Mouse (Mus musculus) liver, embryonic 12.5 days (tissue): ENCODE measurements around the gene Zfp579. TPM values are rescaled to one million over a fixed set of nuclear protein-coding genes. Genes with fewer than 3 reads are reported as not detected.
"Not testable (repeated sequence)": the region's sequence is repeated elsewhere in the genome, so short reads cannot be mapped to it uniquely, and the experiment has no call there.

Experiments used
- ATAC-seq: fragments of 200-750 bp; cut with Nextera tagmentation; 2 replicates; pipeline ENCODE4 v1.8.0; 2017; ENCODE audit warnings: moderate number of reproducible peaks, mild to moderate bottlenecking, moderate library complexity
- H3K27ac ChIP-seq: fragments of 300-500 bp; sonication (generic); 2 replicates; pipeline ENCODE4 v1.5.1; 2016; ENCODE audit warnings: mild to moderate bottlenecking
- H3K27me3 ChIP-seq: fragments of 300-500 bp; sonication (generic); replicated peaks from 2 replicates; pipeline ENCODE4 v1.6.1; 2016; ENCODE audit warnings: mild to moderate bottlenecking, moderate library complexity
- H3K36me3 ChIP-seq: fragments of 300-500 bp; sonication (generic); 2 replicates; pipeline ENCODE4 v1.6.1; 2016; ENCODE audit warnings: mild to moderate bottlenecking, moderate library complexity
- H3K4me1 ChIP-seq: fragments of 300-500 bp; sonication (generic); 2 replicates; pipeline ENCODE4 v1.6.1; 2016
- H3K4me2 ChIP-seq: fragments of 300-500 bp; sonication (generic); 2 replicates; pipeline ENCODE4 v1.6.1; 2016; ENCODE audit warnings: mild to moderate bottlenecking, moderate library complexity
- H3K4me3 ChIP-seq: fragments of 300-500 bp; sonication (generic); 2 replicates; pipeline ENCODE4 v1.5.1; 2016; ENCODE audit warnings: mild to moderate bottlenecking, moderate library complexity
- H3K9ac ChIP-seq: fragments of 300-500 bp; sonication (generic); 2 replicates; pipeline ENCODE4 v1.6.1; 2016; ENCODE audit warnings: mild to moderate bottlenecking, moderate library complexity
- H3K9me3 ChIP-seq: fragments of 300-500 bp; sonication (generic); replicated peaks from 2 replicates; pipeline ENCODE4 v1.6.1; 2016; ENCODE audit warnings: mild to moderate bottlenecking, moderate library complexity
- WGBS: fragments of 180-500 bp; shearing (Covaris S2); methylation state at CpG from one replicate; pipeline ENCODE4 v1.1.7; 2016; ENCODE audit not compliant: insufficient replicate concordance; 5-methylcytosine and 5-hydroxymethylcytosine counted together
- polyA plus RNA-seq: library from polyadenylated mRNA; unstranded; fragments of >200 nt; fragmentation: Nextera tagmentation; extraction: Ambion mirVana; gene quantifications from 2 replicates; pipeline ENCODE4 v1.2.1, GENCODE M21; 2016

Zfp579 gene
- polyA plus RNA-seq, 1 experiment from 2014 or later = 6.9 TPM

DNA sequence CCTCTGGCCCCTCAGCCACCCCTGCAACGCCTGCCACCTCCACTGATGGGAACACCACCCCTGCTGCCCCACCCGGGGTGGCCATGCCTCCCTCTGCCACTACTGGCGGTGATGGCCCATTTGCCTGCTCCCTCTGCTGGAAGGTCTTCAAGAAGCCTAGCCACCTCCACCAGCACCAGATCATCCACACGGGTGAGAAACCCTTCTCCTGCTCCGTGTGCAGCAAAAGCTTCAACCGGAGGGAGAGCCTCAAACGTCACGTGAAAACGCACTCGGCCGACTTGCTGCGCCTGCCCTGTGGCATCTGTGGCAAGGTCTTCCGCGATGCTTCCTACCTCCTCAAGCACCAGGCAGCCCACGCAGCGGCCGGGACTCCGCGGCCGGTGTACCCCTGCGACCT is 34.0 kb upstream of the Zfp579 start:
- 0 out of 2 replicates have a peak overlapping the region, but pooled peaks have one; percentile 5 for H3K4me3 ChIP-seq
- 85% methylated on average over 21 of the region's 21 CpGs for WGBS

DNA sequence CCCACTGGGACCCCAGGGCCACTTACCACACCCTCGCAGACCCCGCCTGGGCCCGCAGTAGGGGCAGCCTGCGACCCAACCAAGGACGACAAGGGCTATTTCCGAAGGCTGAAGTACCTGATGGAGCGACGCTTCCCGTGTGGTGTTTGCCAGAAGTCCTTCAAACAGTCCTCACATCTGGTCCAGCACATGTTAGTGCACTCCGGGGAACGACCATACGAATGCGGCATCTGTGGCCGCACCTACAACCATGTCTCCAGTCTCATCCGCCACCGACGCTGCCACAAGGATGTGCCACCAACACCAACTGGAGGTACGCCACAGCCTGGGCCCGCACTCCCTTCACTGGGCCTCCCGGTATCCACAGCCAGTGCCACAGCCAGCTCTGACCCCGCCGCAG is 33.6 kb upstream of the Zfp579 start:
- ATAC-seq = no peak
- no peak overlapping the region for H3K9ac ChIP-seq
- WGBS = 93% methylated on average over 22 of the region's 22 CpGs
- H3K27ac ChIP-seq = no peak overlapping the region
- peaks cover 93% of the 10 kb centered on the region for H3K36me3 ChIP-seq
- no peak overlapping the region for H3K4me3 ChIP-seq
- no peaks in the 10 kb centered on the region for H3K4me1 ChIP-seq
- peaks cover 38% of the 10 kb centered on the region for H3K9me3 ChIP-seq
- H3K4me2 ChIP-seq = no peak overlapping the region
- H3K27me3 ChIP-seq = no peaks in the 10 kb centered on the region

More for the DNA sequence above, 34.0 kb upstream of the Zfp579 start:
- H3K4me1 ChIP-seq = no peaks in the 10 kb centered on the region
- ATAC-seq = no peak
- H3K9ac ChIP-seq = no peak overlapping the region
- H3K36me3 ChIP-seq = peaks cover 93% of the 10 kb centered on the region
- H3K9me3 ChIP-seq = peaks cover 38% of the 10 kb centered on the region
- H3K27ac ChIP-seq = no peak overlapping the region
- no peaks in the 10 kb centered on the region for H3K27me3 ChIP-seq
- no peak overlapping the region for H3K4me2 ChIP-seq

DNA sequence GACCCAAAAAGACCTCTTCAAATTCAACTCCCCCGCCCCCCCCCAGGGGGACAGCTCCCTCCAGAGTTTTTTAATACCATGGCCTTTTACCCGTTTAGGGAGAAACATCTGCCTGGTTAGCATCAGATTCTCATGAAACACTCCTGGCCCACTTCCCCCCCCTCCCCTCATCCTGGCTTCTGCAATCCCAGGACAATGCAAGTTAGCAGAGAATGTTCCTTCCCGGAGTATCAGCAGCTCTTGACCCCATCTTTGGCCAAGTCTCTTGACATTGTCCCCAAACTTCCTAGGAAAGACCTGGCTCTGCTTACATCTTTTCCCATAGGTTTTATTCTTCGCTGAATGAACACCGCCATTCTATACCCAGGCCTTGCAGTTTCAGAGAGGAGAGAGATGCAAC is 25.2 kb upstream of the Zfp579 start:
- peaks cover 69% of the 10 kb centered on the region for H3K36me3 ChIP-seq
- H3K27ac ChIP-seq = peak overlapping the region; percentile 97
- H3K4me3 ChIP-seq = peak overlapping the region; percentile 88
- peak overlapping the region; percentile 76 for H3K4me2 ChIP-seq
- 0 out of 2 replicates have a peak, but pooled peaks cover 5% of the 10 kb centered on the region for H3K9me3 ChIP-seq
- H3K9ac ChIP-seq = peak overlapping the region; percentile 95
- H3K4me1 ChIP-seq = peaks cover 39% of the 10 kb centered on the region
- no peaks in the 10 kb centered on the region for H3K27me3 ChIP-seq
- 42% methylated on average over 5 of the region's 5 CpGs for whole genome bisulfite sequencing
- ATAC-seq = no peak

DNA sequence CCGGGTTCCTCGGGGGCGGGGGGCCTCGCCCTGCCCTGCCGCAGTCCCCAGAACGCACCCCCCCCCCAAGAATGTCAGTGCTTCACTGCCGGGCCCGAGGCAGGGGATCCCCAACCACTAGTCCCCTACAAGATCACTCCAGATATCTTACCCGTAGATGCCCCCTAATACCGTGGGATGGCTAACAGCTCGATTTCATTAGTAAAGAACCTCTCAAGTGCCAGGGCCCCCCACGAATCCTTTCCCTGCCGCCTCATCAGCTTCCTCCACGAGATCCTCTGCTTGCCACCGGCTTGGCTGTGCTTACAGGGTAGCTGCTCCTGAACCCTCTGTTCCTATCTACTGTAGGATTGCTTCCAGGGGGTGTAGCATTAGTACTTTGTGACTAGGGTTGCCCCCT is 24.7 kb upstream of the Zfp579 start:
- peak; percentile 1; the same call in 1 of the 2 replicates for ATAC-seq
- H3K9me3 ChIP-seq = 0 out of 2 replicates have a peak, but pooled peaks cover 5% of the 10 kb centered on the region
- peak overlapping the region; percentile 95 for H3K9ac ChIP-seq
- peaks cover 64% of the 10 kb centered on the region for H3K36me3 ChIP-seq
- H3K4me3 ChIP-seq = peak overlapping the region; percentile 88
- 0% methylated on average over 10 of the region's 15 CpGs for WGBS
- H3K27me3 ChIP-seq = no peaks in the 10 kb centered on the region
- peak overlapping the region; percentile 97 for H3K27ac ChIP-seq
- H3K4me1 ChIP-seq = peaks cover 44% of the 10 kb centered on the region
- H3K4me2 ChIP-seq = peak overlapping the region; percentile 76

- H3K27ac ChIP-seq = peak within 1 kb of the TSS; percentile 97
- H3K27me3 ChIP-seq = no peaks in the 10 kb centered on the region
- H3K4me1 ChIP-seq = peaks cover 44% of the 10 kb centered on the region
- peak; percentile 87 for ATAC-seq
- peak within 1 kb of the TSS; percentile 95 for H3K9ac ChIP-seq
- H3K4me2 ChIP-seq = peak within 1 kb of the TSS; percentile 76
- peak within 1 kb of the TSS; percentile 88 for H3K4me3 ChIP-seq
- H3K36me3 ChIP-seq = peaks cover 59% of the 10 kb centered on the region
- under 1% methylated on average over 44 of the region's 49 CpGs for WGBS
- H3K9me3 ChIP-seq = 0 out of 2 replicates have a peak, but pooled peaks cover 5% of the 10 kb centered on the region
Observed at GRCm38 (mm10) chr7:5020000-5020681, 24.2 kb upstream of the Zfp579 start, which contains the start of the genes Zfp865 and Ccdc106. Gene Zfp865, plus strand, starts transcription at chr7:5020376. Gene Ccdc106, plus strand, starts transcription at chr7:5020553.

DNA sequence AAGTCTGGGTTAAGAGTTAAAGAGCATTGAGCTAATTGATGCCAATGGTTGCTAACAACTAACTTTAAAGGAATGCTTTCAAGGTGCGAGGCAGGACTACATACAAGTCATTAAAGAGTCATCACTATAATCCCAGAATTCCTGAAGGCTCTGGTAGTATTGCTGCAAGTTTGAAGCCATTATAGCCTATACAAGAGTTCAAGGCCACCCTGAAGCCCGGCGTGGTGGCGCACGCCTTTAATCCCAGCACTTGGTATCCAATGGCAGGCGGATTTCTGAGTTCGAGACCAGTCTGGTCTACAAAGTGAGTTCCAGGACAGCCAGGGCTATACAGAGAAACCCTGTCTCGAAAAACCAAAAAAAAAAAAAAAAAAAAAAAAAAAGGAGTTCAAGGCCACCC is 23.6 kb upstream of the Zfp579 start:
- Histone ChIP-seq H3K4me3 (peak overlapping the region; percentile 88), H3K4me1 (peaks cover 44% of the 10 kb centered on the region), H3K36me3 (peaks cover 53% of the 10 kb centered on the region), H3K4me2 (peak overlapping the region; percentile 76), H3K27ac (peak overlapping the region; percentile 97), H3K9ac (peak overlapping the region; percentile 95)
- 27% methylated on average over 8 of the region's 8 CpGs for WGBS
- H3K9me3 ChIP-seq, H3K27me3 ChIP-seq, ATAC-seq: not testable (repeated sequence)

DNA sequence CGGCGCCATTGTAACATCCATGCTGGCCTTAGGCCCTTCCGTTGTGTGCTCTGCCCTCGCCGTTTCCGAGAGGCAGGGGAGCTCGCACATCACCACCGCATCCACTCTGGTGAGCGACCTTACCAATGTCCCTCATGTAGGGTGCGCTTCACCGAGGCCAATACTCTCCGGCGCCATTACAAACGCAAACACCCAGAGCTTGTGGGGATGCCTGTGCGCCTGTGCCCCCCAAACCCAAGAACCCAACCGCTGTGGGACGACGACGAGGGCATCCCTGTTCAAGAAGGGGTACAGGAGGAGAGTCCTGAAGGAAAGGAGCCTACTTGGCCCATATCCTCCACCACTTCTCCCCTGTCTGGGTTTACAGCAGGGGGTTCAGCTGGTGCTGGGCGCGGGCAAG is 22.0 kb upstream of the Zfp579 start:
- H3K27ac ChIP-seq = no peak overlapping the region
- H3K4me3 ChIP-seq = no peak overlapping the region
- no peak for ATAC-seq
- H3K4me1 ChIP-seq = peaks cover 52% of the 10 kb centered on the region
- 92% methylated on average over 21 of the region's 21 CpGs for WGBS
- 0 out of 2 replicates have a peak, but pooled peaks cover 5% of the 10 kb centered on the region for H3K9me3 ChIP-seq
- H3K4me2 ChIP-seq = no peak overlapping the region
- no peaks in the 10 kb centered on the region for H3K27me3 ChIP-seq
- H3K9ac ChIP-seq = no peak overlapping the region
- H3K36me3 ChIP-seq = peaks cover 39% of the 10 kb centered on the region

DNA sequence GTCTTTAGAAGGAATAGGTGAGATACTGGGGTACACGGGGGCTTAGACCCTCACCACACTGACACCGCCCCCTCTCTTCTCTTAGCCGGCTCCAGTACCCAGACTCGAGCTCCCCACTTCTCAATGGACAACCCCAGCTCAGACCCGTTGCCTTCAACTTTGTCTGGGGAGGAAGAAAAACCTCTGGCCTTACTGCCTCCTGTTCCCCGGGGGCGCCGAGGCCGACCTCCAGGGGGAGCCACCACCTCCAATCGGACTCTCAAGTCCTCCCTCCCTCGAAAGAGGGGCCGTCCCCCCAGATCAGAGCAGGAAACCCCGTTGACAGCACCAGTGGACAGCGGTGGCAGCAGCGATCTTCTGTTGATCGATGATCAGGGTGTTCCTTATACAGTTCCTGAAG is 21.4 kb upstream of the Zfp579 start:
- no peak for ATAC-seq
- H3K4me1 ChIP-seq = peaks cover 52% of the 10 kb centered on the region

GRCm38 (mm10) chr7:5016920-5017319 is 21.0 kb upstream of the Zfp579 start:
- H3K27ac ChIP-seq = no peak overlapping the region
- 86% methylated on average over 2 of the region's 2 CpGs for WGBS
- no peak overlapping the region for H3K4me2 ChIP-seq
- peaks cover 39% of the 10 kb centered on the region for H3K36me3 ChIP-seq
- ATAC-seq = no peak
- H3K9me3 ChIP-seq = 0 out of 2 replicates have a peak, but pooled peaks cover 5% of the 10 kb centered on the region
- no peak overlapping the region for H3K9ac ChIP-seq
- H3K4me3 ChIP-seq = no peak overlapping the region
- no peaks in the 10 kb centered on the region for H3K27me3 ChIP-seq
- peaks cover 48% of the 10 kb centered on the region for H3K4me1 ChIP-seq

More for the DNA sequence above, 21.4 kb upstream of the Zfp579 start:
- Histone ChIP-seq H3K9ac (no peak overlapping the region), H3K27me3 (no peaks in the 10 kb centered on the region), H3K4me2 (no peak overlapping the region), H3K36me3 (peaks cover 39% of the 10 kb centered on the region), H3K4me3 (no peak overlapping the region), H3K27ac (no peak overlapping the region), H3K9me3 (0 out of 2 replicates have a peak, but pooled peaks cover 5% of the 10 kb centered on the region)
- WGBS = 85% methylated on average over 16 of the region's 16 CpGs

GRCm38 (mm10) chr7:5016057-5016456 is 20.1 kb upstream of the Zfp579 start:
- Histone ChIP-seq H3K4me3 (peak overlapping the region; percentile 78), H3K9ac (peak overlapping the region; percentile 85), H3K4me2 (peak overlapping the region; percentile 85), H3K27ac (peak overlapping the region; percentile 97), H3K4me1 (peaks cover 40% of the 10 kb centered on the region), H3K27me3 (no peaks in the 10 kb centered on the region), H3K9me3 (0 out of 2 replicates have a peak, but pooled peaks cover 5% of the 10 kb centered on the region), H3K36me3 (peaks cover 42% of the 10 kb centered on the region)
- WGBS = 51% methylated on average over 3 of the region's 3 CpGs
- ATAC-seq = no peak

- peak within 1 kb of the TSS; percentile 85 for H3K4me2 ChIP-seq
- H3K4me3 ChIP-seq = peak within 1 kb of the TSS; percentile 78
- peak within 1 kb of the TSS; percentile 97 for H3K27ac ChIP-seq
- H3K4me1 ChIP-seq = peaks cover 36% of the 10 kb centered on the region
- 0 out of 2 replicates have a peak, but pooled peaks cover 5% of the 10 kb centered on the region for H3K9me3 ChIP-seq
- peaks cover 49% of the 10 kb centered on the region for H3K36me3 ChIP-seq
- peak within 1 kb of the TSS; percentile 85 for H3K9ac ChIP-seq
- under 1% methylated on average over 52 of the region's 76 CpGs for WGBS
- no peaks in the 10 kb centered on the region for H3K27me3 ChIP-seq
- peak; percentile 76 for ATAC-seq
Observed at GRCm38 (mm10) chr7:5015118-5016001, 19.4 kb upstream of the Zfp579 start, which contains the start of gene Gm44973. Gene Gm44973, plus strand, starts transcription at chr7:5015496.
